Mouse (Mus musculus) lung, adult 2 months (tissue): ENCODE results near the gene Hnrnpm. TPM values are rescaled to one million over a fixed set of nuclear protein-coding genes. Genes with fewer than 3 reads are reported as not detected.

Experiments used
- DNase-seq: peaks from one replicate; pipeline ENCODE4 v3.0.0; 2022
- H3K4me1 ChIP-seq: fragments of 200-500 bp; 2 replicates; pipeline ENCODE4 v1.6.1; 2011; ENCODE audit warnings: low read length; ENCODE audit not compliant: control insufficient read depth, insufficient read depth
- H3K4me3 ChIP-seq: fragments of 200-500 bp; replicated peaks from 2 replicates; pipeline ENCODE3; 2011; ENCODE audit warnings: low read depth, mild to moderate bottlenecking, control low read depth, low read length; ENCODE audit errors: extremely low read depth
- CTCF ChIP-seq: fragments of 200-500 bp; IDR thresholded peaks from 2 replicates; pipeline ENCODE4 v1.5.1; 2011; ENCODE audit warnings: mild to moderate bottlenecking, low read length, control low read depth; ENCODE audit not compliant: insufficient read depth
- POLR2A ChIP-seq: fragments of 200-500 bp; IDR thresholded peaks from 2 replicates; pipeline ENCODE4 v1.6.1; 2011; ENCODE audit warnings: low read depth, mild to moderate bottlenecking, control low read depth, low read length, borderline replicate concordance; ENCODE audit errors: extremely low read depth
- WGBS: fragments of 180-500 bp; shearing (Covaris S2); methylation state at CpG from one replicate; pipeline ENCODE4 v1.1.7; 2018; 5-methylcytosine and 5-hydroxymethylcytosine counted together
- polyA plus RNA-seq: library from polyadenylated mRNA; depleted of rRNA; stranded (reverse); fragments of >200 nt; gene quantifications from 2 replicates; pipeline ENCODE4 v1.2.3, GENCODE M21; 2012

The Hnrnpm gene
- polyA plus RNA-seq, 1 experiment, result 83.8 TPM

DNA sequence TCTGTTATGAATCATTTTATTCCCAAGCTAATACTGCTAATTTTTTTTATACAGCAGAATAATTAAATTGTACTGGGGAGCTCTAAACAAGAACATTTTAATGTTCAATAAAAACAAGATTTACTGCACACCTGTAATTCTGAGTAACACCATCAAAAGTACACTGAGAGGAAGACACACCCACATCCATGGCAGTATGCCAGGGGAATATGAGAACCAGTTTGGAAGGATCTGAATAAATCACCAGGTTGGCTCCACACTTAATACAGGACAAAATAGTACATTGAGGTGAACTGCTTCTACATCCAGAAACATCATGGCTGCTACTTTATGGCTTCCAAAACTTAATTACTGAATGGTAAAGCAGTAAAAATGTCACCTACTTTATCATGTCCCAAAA, 11.2 kb downstream of the Hnrnpm start:
- no peak for DNase-seq
- no peak for TF ChIP-seq POLR2A
- no peak for TF ChIP-seq CTCF
- Histone ChIP-seq H3K4me1 (peaks cover 21% of the 10 kb centered on the region), H3K4me3 (no peak overlapping the region)

DNA sequence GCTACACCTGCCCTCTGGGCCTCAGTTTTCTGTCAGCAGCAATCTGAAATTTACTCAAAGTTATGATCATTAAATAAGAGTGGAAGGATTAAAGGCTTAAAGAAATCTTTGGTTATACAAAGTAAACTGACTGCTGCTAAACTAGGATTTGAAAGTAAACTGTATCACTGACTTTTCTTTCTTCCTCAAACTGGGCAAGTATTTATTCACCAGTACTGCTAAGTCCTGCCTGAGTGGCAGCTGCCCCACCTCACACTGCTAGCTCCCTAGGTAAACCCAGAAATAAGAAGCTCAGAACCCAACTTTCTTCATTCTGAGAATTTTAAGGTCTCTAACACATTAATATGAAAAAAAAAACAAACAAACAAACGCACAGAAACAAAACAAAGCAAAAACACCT, 12.8 kb downstream of the Hnrnpm start:
- no peak for DNase-seq
- WGBS, result 72% methylated on average over 1 of the region's 1 CpGs
- TF ChIP-seq CTCF (no peak), POLR2A (no peak)

DNA sequence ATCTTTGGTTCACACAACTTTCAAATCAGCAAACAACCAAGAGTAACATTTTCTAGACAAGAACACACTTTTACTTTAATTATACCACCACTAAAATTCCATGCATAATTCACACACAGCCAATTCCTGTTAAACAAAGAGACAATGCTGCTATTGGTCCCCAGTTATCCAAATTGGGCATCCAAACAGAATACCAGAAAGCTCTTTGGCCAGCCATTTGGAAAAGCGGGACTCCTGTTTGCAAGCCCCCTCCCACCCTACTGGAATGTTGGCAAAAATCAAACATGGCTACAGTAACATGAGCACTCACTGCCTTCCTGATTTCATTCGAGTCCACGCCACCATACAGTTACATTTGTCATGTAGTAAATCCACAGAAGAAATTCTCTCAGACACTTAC, 17.0 kb downstream of the Hnrnpm start:
- WGBS, result 77% methylated on average over 3 of the region's 3 CpGs
- TF ChIP-seq POLR2A, result no peak
- H3K4me3 ChIP-seq, result no peak overlapping the region
- DNase-seq, result no peak
- peaks cover 10% of the 10 kb centered on the region for H3K4me1 ChIP-seq

More for the DNA sequence above, 12.8 kb downstream of the Hnrnpm start:
- peaks cover 21% of the 10 kb centered on the region for H3K4me1 ChIP-seq
- H3K4me3 ChIP-seq, result no peak overlapping the region

DNA sequence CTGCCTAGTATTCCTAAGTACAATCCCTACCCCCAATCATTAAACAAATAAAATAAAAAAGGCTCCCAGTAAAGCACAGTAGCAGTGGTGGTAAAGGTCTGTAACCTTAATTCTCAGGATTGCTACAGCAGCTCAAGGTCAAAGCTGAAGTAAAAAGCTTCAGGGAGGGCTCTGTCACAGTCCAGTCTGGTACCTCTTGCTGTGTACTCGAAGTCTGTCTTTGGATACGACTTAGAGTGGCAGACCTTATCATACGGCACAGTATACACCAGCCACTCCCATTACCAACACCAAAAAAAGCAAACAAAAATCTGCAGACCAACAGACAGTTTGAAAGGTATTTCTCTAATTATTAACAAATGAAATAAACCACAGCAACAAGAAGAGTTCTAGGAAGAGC, 19.8 kb downstream of the Hnrnpm start:
- peaks cover 8% of the 10 kb centered on the region for H3K4me1 ChIP-seq
- no peak overlapping the region for H3K4me3 ChIP-seq
- 65% methylated on average over 3 of the region's 3 CpGs for WGBS
- TF ChIP-seq POLR2A (no peak), CTCF (no peak)
- no peak for DNase-seq

DNA sequence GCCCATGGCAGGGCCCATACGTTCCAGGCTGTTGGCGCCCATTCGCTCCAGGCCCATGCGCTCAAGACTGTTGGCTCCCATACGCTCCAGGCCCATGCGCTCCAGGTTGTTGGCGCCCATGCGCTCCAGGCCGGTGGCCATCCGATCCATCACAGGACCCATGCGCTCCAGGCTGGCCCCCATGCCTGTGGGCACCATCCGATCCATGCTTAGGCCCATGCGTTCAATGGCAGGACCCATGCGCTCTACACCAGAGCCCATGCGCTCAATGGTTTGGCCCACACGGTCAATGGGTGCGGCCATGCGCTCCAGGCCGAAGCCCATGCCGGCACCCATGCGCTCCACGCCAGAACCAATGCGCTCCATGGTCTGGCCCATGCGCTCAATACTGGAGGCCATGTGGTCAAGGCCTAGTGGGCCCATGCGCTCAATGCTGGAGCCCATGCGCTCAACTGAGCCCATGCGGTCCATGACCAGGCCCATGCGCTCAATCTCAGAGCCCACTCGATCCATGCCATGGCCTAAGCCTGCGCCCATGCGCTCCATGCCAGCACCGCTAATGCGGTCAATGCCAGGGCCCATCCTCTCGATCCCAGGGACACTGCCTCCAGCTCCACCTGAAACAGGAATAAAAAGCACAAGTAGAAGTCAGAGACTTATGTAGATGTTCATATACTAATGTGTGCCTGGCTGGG, 36.7 kb downstream of the Hnrnpm start:
- 98% methylated on average over 34 of the region's 34 CpGs for WGBS
- DNase-seq, result no peak
- TF ChIP-seq POLR2A (no peak), CTCF (no peak)
- no peaks in the 10 kb centered on the region for H3K4me1 ChIP-seq
- H3K4me3 ChIP-seq, result no peak overlapping the region

DNA sequence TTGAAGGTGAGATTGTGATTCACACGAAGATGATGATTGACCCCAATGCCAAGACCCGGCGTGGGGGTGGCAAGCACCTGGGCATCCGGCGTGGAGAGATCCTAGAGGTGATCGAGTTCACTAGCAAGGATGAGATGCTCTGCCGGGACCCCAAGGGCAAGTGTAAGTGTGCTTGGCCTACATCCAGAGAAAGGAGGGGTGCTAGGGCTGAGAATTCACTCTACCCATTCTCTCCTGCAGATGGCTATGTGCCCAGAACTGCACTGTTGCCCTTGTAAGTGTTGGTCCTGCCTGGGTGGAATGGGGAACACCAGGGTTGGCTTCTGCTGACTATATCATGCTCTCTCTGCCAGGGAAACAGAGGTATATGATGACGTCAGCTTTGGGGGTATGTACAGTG, 41.6 kb downstream of the Hnrnpm start:
- TF ChIP-seq CTCF (no peak), POLR2A (no peak)
- no peak for DNase-seq
- 91% methylated on average over 8 of the region's 8 CpGs for WGBS
- H3K4me1 ChIP-seq, result no peaks in the 10 kb centered on the region
- no peak overlapping the region for H3K4me3 ChIP-seq

DNA sequence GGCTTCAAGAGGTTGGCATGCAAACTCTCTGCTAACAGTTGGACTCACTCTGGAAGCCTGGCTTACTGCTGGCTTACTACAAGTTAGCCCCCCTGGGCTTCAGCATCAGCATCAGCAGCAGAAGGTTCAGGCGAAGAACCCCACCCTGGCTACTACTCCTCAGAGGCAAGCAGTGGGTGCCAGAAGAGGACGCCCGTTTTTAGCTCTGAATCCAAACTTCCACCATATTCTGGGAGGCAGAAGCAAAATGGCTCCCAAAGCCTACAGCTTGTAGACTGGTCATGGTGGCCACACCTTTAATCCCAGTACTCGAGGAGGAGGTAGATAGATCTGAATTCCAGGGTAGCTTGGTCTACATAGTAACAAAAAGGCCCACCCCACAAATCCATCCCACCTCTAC, 42.6 kb downstream of the Hnrnpm start:
- no peak for TF ChIP-seq CTCF
- no peak for TF ChIP-seq POLR2A
- no peak for DNase-seq
- Histone ChIP-seq H3K4me1 (no peaks in the 10 kb centered on the region), H3K4me3 (no peak overlapping the region)
- 95% methylated on average over 4 of the region's 4 CpGs for WGBS

DNA sequence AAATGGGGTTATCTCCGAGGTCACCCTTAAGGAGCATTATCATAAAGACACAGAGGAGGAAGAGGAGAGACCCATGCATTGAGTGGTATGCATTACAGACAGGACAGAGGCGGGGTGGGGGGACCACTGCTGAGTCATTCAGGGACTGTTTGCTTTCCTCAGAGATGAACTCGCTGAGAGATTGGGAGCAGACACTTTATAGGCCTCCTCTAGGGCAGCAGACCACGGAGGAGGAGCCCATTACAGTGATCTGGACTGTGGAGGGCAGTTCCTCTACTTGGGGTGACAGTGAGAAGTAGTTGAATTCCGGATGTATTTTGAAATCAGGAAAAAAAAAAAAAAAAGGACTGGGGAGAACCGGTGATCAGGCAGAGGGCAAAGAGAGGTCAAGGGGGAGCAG, 46.9 kb downstream of the Hnrnpm start:
- DNase-seq, result no peak
- TF ChIP-seq POLR2A, result no peak
- H3K4me3 ChIP-seq, result no peak overlapping the region
- WGBS, result 47% methylated on average over 6 of the region's 6 CpGs
- H3K4me1 ChIP-seq, result no peaks in the 10 kb centered on the region

DNA sequence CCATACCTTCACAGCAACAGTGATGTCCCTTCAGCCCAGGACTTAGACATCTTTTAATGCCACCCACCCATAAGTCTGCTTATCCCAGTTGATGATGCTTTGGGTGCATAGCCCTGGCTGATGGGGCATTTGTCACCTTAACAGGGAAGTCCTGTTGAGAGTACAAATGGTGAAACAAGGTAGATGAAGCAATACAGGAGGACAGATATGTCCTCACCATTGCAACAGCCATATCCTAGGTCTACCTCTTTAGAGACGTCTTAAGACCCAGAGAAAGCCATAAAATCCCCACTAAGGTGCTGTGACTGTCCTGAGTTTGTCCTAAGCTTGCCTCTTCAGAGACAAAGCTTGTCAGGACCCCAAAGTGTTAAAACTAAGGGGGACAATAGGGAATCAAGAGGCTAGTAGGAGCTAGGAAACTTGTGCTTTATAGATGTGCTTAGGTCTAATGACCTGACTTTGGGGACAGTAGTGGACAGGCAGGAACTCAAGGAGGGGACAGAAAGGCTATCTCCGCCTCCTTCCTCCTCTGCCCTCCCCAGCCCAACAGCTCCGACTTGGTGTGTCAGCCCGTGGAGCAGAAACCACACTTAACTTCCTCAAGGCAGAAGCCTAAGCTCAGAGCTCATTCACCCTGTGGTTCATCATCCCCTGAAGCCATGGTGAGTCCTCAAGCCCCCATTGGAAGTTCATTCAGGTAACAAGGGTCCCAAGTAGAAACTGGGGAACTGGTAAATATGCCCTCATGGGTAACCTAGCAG, 49.0 kb downstream of the Hnrnpm start, which contains the start of gene Pram1:
Gene Pram1 (plus strand): TSS at position 541 of the 761 bp plus-strand sequence.
- Histone ChIP-seq H3K4me1 (no peaks in the 10 kb centered on the region), H3K4me3 (no peak within 1 kb of the TSS)
- WGBS, result 59% methylated on average over 4 of the region's 4 CpGs
- DNase-seq, result no peak
- TF ChIP-seq POLR2A (no peak), CTCF (no peak)

DNA sequence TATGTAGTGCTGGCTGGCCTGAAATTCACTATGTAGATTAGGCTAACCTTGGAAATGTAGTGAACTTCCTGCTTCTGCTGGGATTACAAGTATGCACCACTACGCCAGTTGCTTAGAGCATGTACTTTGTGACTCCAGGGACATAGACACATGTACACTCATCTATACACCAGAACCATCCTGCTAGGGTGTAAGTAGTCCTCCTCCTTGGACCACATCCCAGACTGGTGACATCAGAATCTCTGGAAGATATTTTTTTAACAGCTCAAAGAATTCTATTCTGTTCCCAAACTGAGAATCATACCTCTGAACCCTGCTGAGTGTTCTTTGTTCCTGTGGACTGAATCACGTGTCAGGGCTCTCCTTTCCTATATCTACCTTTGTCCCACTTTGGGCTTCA, 49.6 kb downstream of the Hnrnpm start:
- Histone ChIP-seq H3K4me3 (no peak overlapping the region), H3K4me1 (no peaks in the 10 kb centered on the region)
- TF ChIP-seq POLR2A, result no peak
- TF ChIP-seq CTCF, result no peak
- no peak for DNase-seq
- 81% methylated on average over 2 of the region's 2 CpGs for WGBS

DNA sequence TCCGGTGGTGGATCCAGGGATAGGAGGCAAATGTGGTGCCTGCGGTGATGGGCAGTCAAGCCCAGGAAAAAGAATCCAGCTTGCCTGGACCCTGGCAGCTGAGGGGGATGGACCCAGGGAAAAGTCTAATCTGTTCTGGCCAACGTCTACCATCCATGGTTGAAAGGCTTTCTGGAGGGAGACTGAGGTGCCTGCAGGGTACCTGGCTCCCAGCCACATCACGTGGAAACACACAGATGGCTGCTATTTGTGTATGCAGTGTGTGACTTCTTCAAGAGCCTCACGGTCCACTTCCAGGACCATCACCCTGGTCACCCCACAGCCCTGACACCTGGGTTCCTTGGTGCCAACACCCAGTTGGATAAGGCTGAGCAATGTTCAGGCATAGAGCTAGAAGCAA, 54.9 kb downstream of the Hnrnpm start:
- no peak for DNase-seq
- WGBS, result 78% methylated on average over 5 of the region's 5 CpGs
- no peak for TF ChIP-seq POLR2A
- TF ChIP-seq CTCF, result no peak
- Histone ChIP-seq H3K4me3 (no peak overlapping the region), H3K4me1 (peaks cover 9% of the 10 kb centered on the region)
